Mouse (Mus musculus) heart, embryonic 13.5 days (tissue): ENCODE data around the gene Vmn1r226. TPM values are rescaled to one million over a fixed set of nuclear protein-coding genes. Genes with fewer than 3 reads are reported as not detected.

ENCODE experiments used
- ATAC-seq: fragments of 200-750 bp; cut with Nextera tagmentation; 2 replicates; pipeline ENCODE4 v1.8.0; 2017; ENCODE audit warnings: moderate TSS enrichment; ENCODE audit not compliant: insufficient number of reproducible peaks, low FRiP score, low TSS enrichment; ENCODE audit errors: extremely low read depth
- H3K27ac ChIP-seq: fragments of 300-500 bp; sonication (generic); replicated peaks from 2 replicates; pipeline ENCODE4 v1.5.1; 2015; ENCODE audit warnings: moderate library complexity, mild to moderate bottlenecking, inconsistent platforms
- H3K27me3 ChIP-seq: fragments of 300-500 bp; sonication (generic); replicated peaks from 2 replicates; pipeline ENCODE4 v1.6.1; 2015; ENCODE audit warnings: mild to moderate bottlenecking, inconsistent platforms
- H3K36me3 ChIP-seq: fragments of 300-500 bp; sonication (generic); 2 replicates; pipeline ENCODE4 v1.6.1; 2015; ENCODE audit warnings: mild to moderate bottlenecking, inconsistent platforms
- H3K4me1 ChIP-seq: fragments of 300-500 bp; sonication (generic); 2 replicates; pipeline ENCODE4 v1.6.1; 2015; ENCODE audit warnings: inconsistent platforms
- H3K4me2 ChIP-seq: fragments of 300-500 bp; sonication (generic); 2 replicates; pipeline ENCODE4 v1.6.1; 2015; ENCODE audit warnings: inconsistent platforms, mild to moderate bottlenecking, moderate library complexity
- H3K4me3 ChIP-seq: fragments of 300-500 bp; sonication (generic); 2 replicates; pipeline ENCODE4 v1.5.1; 2015; ENCODE audit warnings: moderate library complexity, mild to moderate bottlenecking, inconsistent platforms
- H3K9ac ChIP-seq: fragments of 300-500 bp; sonication (generic); 2 replicates; pipeline ENCODE4 v1.6.1; 2015; ENCODE audit warnings: inconsistent platforms, mild to moderate bottlenecking, moderate library complexity
- H3K9me3 ChIP-seq: fragments of 300-500 bp; sonication (generic); 2 replicates; pipeline ENCODE4 v1.6.1; 2016; ENCODE audit warnings: inconsistent platforms
- WGBS: fragments of 180-500 bp; shearing (Covaris S2); methylation state at CpG from one replicate; pipeline ENCODE4 v1.1.7; 2015; ENCODE audit warnings: mixed read lengths; 5-methylcytosine and 5-hydroxymethylcytosine counted together
- polyA plus RNA-seq: library from polyadenylated mRNA; unstranded; fragments of >200 nt; fragmentation: Nextera tagmentation; extraction: Ambion mirVana; gene quantifications from 2 replicates; pipeline ENCODE4 v1.2.1, GENCODE M21; 2015

The Vmn1r226 gene
- not detected in 2 replicates for polyA plus RNA-seq

DNA sequence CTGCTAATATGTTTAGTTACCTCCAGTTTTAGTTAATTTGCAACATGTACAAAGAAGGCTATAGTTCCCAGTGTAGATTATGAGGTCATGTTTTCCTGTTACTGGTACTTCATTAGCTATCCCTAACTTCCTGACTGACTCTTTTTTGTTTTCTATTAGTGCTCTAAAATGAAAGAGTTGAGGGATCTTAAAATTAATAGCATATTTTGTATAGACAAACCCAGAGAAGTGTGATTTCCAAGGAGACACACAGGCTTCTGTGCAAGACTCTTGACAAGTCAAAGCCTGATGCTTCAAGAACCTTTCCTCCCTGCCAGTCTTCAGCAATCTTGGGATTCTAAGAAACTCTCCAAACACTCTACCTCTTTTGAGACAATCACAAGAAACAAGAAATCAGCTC is at the start of gene Vmn1r226:
TSS of gene Vmn1r226 (plus strand) at position 301 of the 400 bp plus-strand sequence.
- no peak for ATAC-seq

DNA sequence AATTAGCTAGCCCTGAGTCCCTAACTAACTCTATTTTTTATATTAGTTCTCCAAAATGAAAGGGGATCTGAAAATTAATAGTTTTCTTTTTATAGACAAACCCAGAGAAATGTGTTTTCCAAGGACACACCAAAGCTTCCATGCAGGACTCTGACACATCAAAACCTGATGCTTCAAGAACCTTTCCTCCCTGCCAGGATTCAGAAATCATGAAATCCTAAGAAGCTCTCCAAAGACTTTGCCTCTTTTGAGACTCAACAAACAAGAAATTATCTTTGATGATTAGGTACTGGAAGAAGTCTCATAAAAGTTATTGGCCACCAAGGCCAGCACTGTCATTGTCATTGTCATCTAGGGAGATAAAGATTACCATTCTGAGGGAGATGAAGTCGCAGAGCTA is 46.9 kb downstream of the Vmn1r226 start, which contains the start of gene Vmn1r227:
TSS of gene Vmn1r227 (plus strand) at position 301 of the 400 bp plus-strand sequence.
- Histone ChIP-seq H3K36me3 (no peaks in the 10 kb centered on the region), H3K4me2 (no peak within 1 kb of the TSS), H3K27me3 (no peaks in the 10 kb centered on the region), H3K4me1 (no peaks in the 10 kb centered on the region), H3K4me3 (no peak within 1 kb of the TSS), H3K27ac (no peak within 1 kb of the TSS), H3K9me3 (0 out of 2 replicates have a peak, but pooled peaks cover 1% of the 10 kb centered on the region), H3K9ac (no peak within 1 kb of the TSS)
- WGBS = 20% methylated on average over 1 of the region's 1 CpGs
- no peak for ATAC-seq

More for the DNA sequence above, at the start of gene Vmn1r226:
- H3K4me3 ChIP-seq = no peak within 1 kb of the TSS
- no peaks in the 10 kb centered on the region for H3K27me3 ChIP-seq
- no peak within 1 kb of the TSS for H3K27ac ChIP-seq
- peaks cover 13% of the 10 kb centered on the region; the same call in 1 of the 2 replicates for H3K9me3 ChIP-seq
- H3K4me1 ChIP-seq = no peaks in the 10 kb centered on the region
- no peak within 1 kb of the TSS for H3K4me2 ChIP-seq
- no peak within 1 kb of the TSS for H3K9ac ChIP-seq
- no peaks in the 10 kb centered on the region for H3K36me3 ChIP-seq

Other genes starting within 250 kb of the Vmn1r226 start
- not detected in 2 replicates for gene Vmn2r108, start 201.5 kb upstream of the Vmn1r226 start, polyA plus RNA-seq
- gene Vmn1r225, start 184.7 kb upstream of the Vmn1r226 start, polyA plus RNA-seq = not detected in 2 replicates
- gene Vmn2r109, start 118.1 kb upstream of the Vmn1r226 start, polyA plus RNA-seq = not detected in 2 replicates
- gene Vmn2r110, start 86.4 kb upstream of the Vmn1r226 start, polyA plus RNA-seq = 0.01 and 0.03 TPM in 2 replicates
- gene Fpr-rs3, start 58.0 kb upstream of the Vmn1r226 start, polyA plus RNA-seq = not detected in 2 replicates
- not detected in 2 replicates for gene Vmn1r227, start 47.0 kb downstream of the Vmn1r226 start, polyA plus RNA-seq
- gene Vmn1r228, start 103.3 kb downstream of the Vmn1r226 start, polyA plus RNA-seq = not detected in 2 replicates
- not detected in 2 replicates for gene Vmn1r229, start 128.7 kb downstream of the Vmn1r226 start, polyA plus RNA-seq
- gene Vmn1r230, start 157.6 kb downstream of the Vmn1r226 start, polyA plus RNA-seq = not detected in 2 replicates
- not detected in 2 replicates for gene Vmn1r231, start 222.2 kb downstream of the Vmn1r226 start, polyA plus RNA-seq
- gene Vmn1r232, start 236.9 kb downstream of the Vmn1r226 start, polyA plus RNA-seq = not detected in 2 replicates